Mouse (Mus musculus) pancreas, adult 10 weeks (tissue): ENCODE results near the gene Fam122b. TPM values are rescaled to one million over a fixed set of nuclear protein-coding genes. Genes with fewer than 3 reads are reported as not detected.

Source experiments
- polyA plus RNA-seq: library from polyadenylated mRNA; stranded (reverse); fragments of 350-450 nt; fragmentation: Illumina TruSeq; extraction: RNeasy Lipid Tissue Mini Kit (QIAGEN cat#74804); gene quantifications from one replicate; pipeline ENCODE4 v1.2.3, GENCODE M21; 2015; ENCODE audit warnings: low read depth, low replicate concordance; ENCODE audit not compliant: insufficient read depth

Fam122b gene
- 0.74 TPM for polyA plus RNA-seq

GRCm38 (mm10) chrX:53269289-53270062 lies at the start of gene Fam122b:
TSS of gene Fam122b (minus strand) at chrX:53269805.

GRCm38 (mm10) chrX:53273124-53273523 lies 3.5 kb upstream of the Fam122b start, which contains the start of gene Fam122c:
TSS of gene Fam122c (plus strand) at chrX:53273424.

GRCm38 (mm10) chrX:53240011-53240410 lies 29.6 kb downstream of the Fam122b start, which contains the start of gene Plac1:
TSS of gene Plac1 (minus strand) at chrX:53240111.

Other genes starting within 250 kb of the Fam122b start
- gene Plac1, start 29.7 kb downstream of the Fam122b start, polyA plus RNA-seq: not detected
- not detected for gene Fam122c, start 3.6 kb upstream of the Fam122b start, polyA plus RNA-seq
- 4.8 TPM for gene Mospd1, start 100.7 kb upstream of the Fam122b start, polyA plus RNA-seq
- gene Etd, start 165.1 kb upstream of the Fam122b start, polyA plus RNA-seq: not detected